Comparison of ENCODE assay signal across 10 mouse cellular contexts in genomic region chr6:52170166-52170897, GRCm38 (mm10). TPM values are rescaled to one million over a fixed set of nuclear protein-coding genes. Genes with fewer than 3 reads are reported as not detected.
A peak's percentile ranks its signal among the peaks of the same experiment; 100 is the strongest.
DNase-seq lines count a peak whose midpoint lies in the region; ATAC-seq lines count a peak whose summit lies in the region.
"Had no signal": no experiment of that assay in that cellular context is flagged by ENCODE, and none has a peak within 500 bp of the region (broad histone marks: within the 10 kb centered on the region; RNA-seq: fewer than 3 reads in every experiment).

No protein-coding gene starts in this region.

- peaks cover 90% of the 10 kb centered on the region for H3K27me3 ChIP-seq in heart, embryonic 11.5 days (ENCODE audit: control insufficient read depth, insufficient read depth, low read length)
- H3K27me3 ChIP-seq in embryonic facial prominence, embryonic 10.5 days (replicated peaks; ENCODE audit: low read depth, poor library complexity, severe bottlenecking) = peaks cover 100% of the 10 kb centered on the region
- H3K27me3 ChIP-seq in kidney, embryonic 14.5 days (ENCODE audit: control insufficient read depth, insufficient read depth, low read length) = no peaks in the 10 kb centered on the region; the same call in 1 of the 2 replicates
- H3K27me3 ChIP-seq in forebrain, embryonic 14.5 days (replicated peaks; ENCODE audit: control insufficient read depth, insufficient read depth, low read length) = peaks cover 96% of the 10 kb centered on the region
- H3K27me3 ChIP-seq: CH12.LX had no signal

- 3% methylated on average over 40 of the region's 40 CpGs for WGBS in heart, embryonic 11.5 days (ENCODE audit: insufficient replicate concordance)
- 1% methylated on average over 40 of the region's 40 CpGs for WGBS in embryonic facial prominence, embryonic 10.5 days
- 15% methylated on average over 40 of the region's 40 CpGs for WGBS in kidney, embryonic 14.5 days
- WGBS in forebrain, embryonic 14.5 days = under 1% methylated on average over 40 of the region's 40 CpGs

- no peaks in the 10 kb centered on the region for H3K36me3 ChIP-seq in heart, embryonic 11.5 days (ENCODE audit: control insufficient read depth, insufficient read depth, low read length)
- no peaks in the 10 kb centered on the region for H3K36me3 ChIP-seq in embryonic facial prominence, embryonic 10.5 days (replicated peaks)
- H3K36me3 ChIP-seq in kidney, embryonic 14.5 days (ENCODE audit: control insufficient read depth, insufficient read depth, low read length) = peaks cover 15% of the 10 kb centered on the region; the same call in 1 of the 2 replicates
- H3K36me3 ChIP-seq in forebrain, embryonic 14.5 days (ENCODE audit: control insufficient read depth, insufficient read depth, low read length) = no peaks in the 10 kb centered on the region

- peak overlapping the region; percentile 56; the same call in 1 of the 2 replicates for H3K9ac ChIP-seq in heart, embryonic 11.5 days (ENCODE audit: low read depth, low read length)
- H3K9ac ChIP-seq in kidney, embryonic 14.5 days (ENCODE audit: low read depth, low read length) = peak overlapping the region; percentile 44
- no peak overlapping the region for H3K9ac ChIP-seq in forebrain, embryonic 14.5 days (ENCODE audit: low read length)

- 0 out of 2 replicates have a peak overlapping the region, but pooled peaks have one; percentile 5 for H3K4me3 ChIP-seq in heart, embryonic 11.5 days (ENCODE audit: low read depth, low read length)
- peak overlapping the region; percentile 78 for H3K4me3 ChIP-seq in embryonic facial prominence, embryonic 10.5 days
- 0 out of 2 replicates have a peak overlapping the region, but pooled peaks have one; percentile 9 for H3K4me3 ChIP-seq in kidney, embryonic 14.5 days (ENCODE audit: low read length)
- H3K4me3 ChIP-seq in forebrain, embryonic 14.5 days (ENCODE audit: low read depth, low read length) = no peak overlapping the region

- peaks cover 10% of the 10 kb centered on the region; the same call in 1 of the 2 replicates for H3K4me1 ChIP-seq in heart, embryonic 11.5 days (ENCODE audit: control insufficient read depth, insufficient read depth, low read length)
- peaks cover 33% of the 10 kb centered on the region for H3K4me1 ChIP-seq in embryonic facial prominence, embryonic 10.5 days
- H3K4me1 ChIP-seq in kidney, embryonic 14.5 days (ENCODE audit: control insufficient read depth, insufficient read depth, low read length) = peaks cover 76% of the 10 kb centered on the region
- no peaks in the 10 kb centered on the region for H3K4me1 ChIP-seq in forebrain, embryonic 14.5 days (ENCODE audit: control insufficient read depth, insufficient read depth, low read length)

- H3K4me2 ChIP-seq in heart, embryonic 11.5 days = peak overlapping the region; percentile 42
- H3K4me2 ChIP-seq in kidney, embryonic 14.5 days (replicated peaks; ENCODE audit: low read depth, low read length) = peak overlapping the region; percentile 32
- no peak overlapping the region for H3K4me2 ChIP-seq in forebrain, embryonic 14.5 days (ENCODE audit: low read length)

- DNase-seq in heart, postnatal 25 days (ENCODE audit: low spot score) = no peak
- DNase-seq in embryonic facial prominence, embryonic 10.5 days (ENCODE audit: low spot score) = no peak
- DNase-seq in neural tube, embryonic 10.5 days (ENCODE audit: extremely low spot score, low spot score) = peak; percentile 82
- DNase-seq in left cerebral cortex, adult 8-10 months (ENCODE audit: low spot score in 2 of 2) = no peak
- DNase-seq in T-cell, adult 2 months (ENCODE audit: low spot score) = no peak
- no peak for DNase-seq in forebrain, embryonic 14.5 days (ENCODE audit: low spot score)

- intact Hi-C loops in heart, postnatal 25 days (cut with DNase I) = no loop called here

- peak overlapping the region; percentile 46; the same call in 1 of the 2 replicates for H3K27ac ChIP-seq in heart, embryonic 11.5 days (ENCODE audit: low read depth, low read length)
- peak overlapping the region; percentile 71 for H3K27ac ChIP-seq in embryonic facial prominence, embryonic 10.5 days (replicated peaks)
- H3K27ac ChIP-seq in kidney, embryonic 14.5 days (ENCODE audit: low read depth, low read length) = peak overlapping the region; percentile 97
- no peak overlapping the region for H3K27ac ChIP-seq in forebrain, embryonic 14.5 days (ENCODE audit: low read depth, low read length)

- no peaks in the 10 kb centered on the region for H3K9me3 ChIP-seq in heart, embryonic 11.5 days (replicated peaks; ENCODE audit: control insufficient read depth, low read length)
- H3K9me3 ChIP-seq in embryonic facial prominence, embryonic 10.5 days = no peaks in the 10 kb centered on the region
- no peaks in the 10 kb centered on the region for H3K9me3 ChIP-seq in kidney, embryonic 14.5 days (ENCODE audit: control insufficient read depth, low read length)
- H3K9me3 ChIP-seq in forebrain, embryonic 14.5 days (replicated peaks; ENCODE audit: control insufficient read depth, low read length) = no peaks in the 10 kb centered on the region

- ATAC-seq in heart, embryonic 11.5 days (replicated peaks; ENCODE audit: insufficient number of reproducible peaks, low FRiP score, low TSS enrichment) = no peak
- ATAC-seq in kidney, embryonic 14.5 days (ENCODE audit: low FRiP score, low TSS enrichment) = 0 out of 2 replicates have a peak, but pooled peaks have one; percentile 6
- no peak for ATAC-seq in forebrain, embryonic 14.5 days

RNA-seq across cellular contexts. Expression of gene Hoxa2, which starts 5.7 kb away (rescaled TPM):
- 3.5 and 3.6 TPM in 2 replicates for polyA plus RNA-seq in heart, embryonic 11.5 days (2014; fragmentation: Nextera tagmentation; extraction: Ambion mirVana)
- total RNA-seq in heart, postnatal 25 days (2021) = under 1 TPM; 0.31 to 0.34 TPM
- 8.7 and 16.7 TPM in 2 replicates for polyA plus RNA-seq in embryonic facial prominence, embryonic 10.5 days (2016; fragmentation: Nextera tagmentation; extraction: Ambion mirVana)
- polyA plus RNA-seq in kidney, embryonic 14.5 days (2014; fragmentation: Nextera tagmentation; extraction: Ambion mirVana) = 4.7 and 5.5 TPM in 2 replicates
- total RNA-seq in left cerebral cortex, adult 8-10 months (2022) = not detected
- polyA plus RNA-seq in forebrain, embryonic 14.5 days (2014; fragmentation: Nextera tagmentation; extraction: Ambion mirVana) = not detected in 2 replicates
- total RNA-seq: CH12.LX; left cerebral cortex, postnatal 10 days had no signal

RNA-seq across cellular contexts. Expression of gene 5730596B20Rik, which starts 7.0 kb away (rescaled TPM):
- polyA plus RNA-seq in heart, embryonic 11.5 days (2014; fragmentation: Nextera tagmentation; extraction: Ambion mirVana) = 0.45 and 0.57 TPM in 2 replicates
- not detected for total RNA-seq in heart, postnatal 25 days (2021)
- polyA plus RNA-seq in embryonic facial prominence, embryonic 10.5 days (2016; fragmentation: Nextera tagmentation; extraction: Ambion mirVana) = 0.12 and 0.64 TPM in 2 replicates
- polyA plus RNA-seq in kidney, embryonic 14.5 days (2014; fragmentation: Nextera tagmentation; extraction: Ambion mirVana) = 2.7 and 2.9 TPM in 2 replicates
- total RNA-seq in left cerebral cortex, adult 8-10 months (2022) = not detected
- polyA plus RNA-seq in forebrain, embryonic 14.5 days (2014; fragmentation: Nextera tagmentation; extraction: Ambion mirVana) = not detected in 2 replicates
- total RNA-seq: CH12.LX; left cerebral cortex, postnatal 10 days had no signal

RNA-seq across cellular contexts. Expression of gene Hoxa1, which starts 12.2 kb away (rescaled TPM):
- polyA plus RNA-seq in heart, embryonic 11.5 days (2014; fragmentation: Nextera tagmentation; extraction: Ambion mirVana) = 1.2 TPM in 2 replicates
- under 1 TPM in 1 of 2 experiments, not detected in 1; 0.16 TPM for total RNA-seq in heart, postnatal 25 days (2021)
- polyA plus RNA-seq in embryonic facial prominence, embryonic 10.5 days (2016; fragmentation: Nextera tagmentation; extraction: Ambion mirVana) = 0.57 and 0.62 TPM in 2 replicates
- 0.64 and 1.0 TPM in 2 replicates for polyA plus RNA-seq in kidney, embryonic 14.5 days (2014; fragmentation: Nextera tagmentation; extraction: Ambion mirVana)
- not detected for total RNA-seq in left cerebral cortex, adult 8-10 months (2022)
- not detected in 2 replicates for polyA plus RNA-seq in forebrain, embryonic 14.5 days (2014; fragmentation: Nextera tagmentation; extraction: Ambion mirVana)
- total RNA-seq: left cerebral cortex, postnatal 10 days had no signal

RNA-seq across cellular contexts. Expression of gene Hoxa4, which starts 21.2 kb away (rescaled TPM):
- polyA plus RNA-seq in heart, embryonic 11.5 days (2014; fragmentation: Nextera tagmentation; extraction: Ambion mirVana) = 0.68 and 1.4 TPM in 2 replicates
- under 1 TPM; 0.22 to 0.36 TPM for total RNA-seq in heart, postnatal 25 days (2021)
- polyA plus RNA-seq in embryonic facial prominence, embryonic 10.5 days (2016; fragmentation: Nextera tagmentation; extraction: Ambion mirVana) = 0.09 TPM in 1 of 2 replicates, not detected in the other
- 3.1 and 3.6 TPM in 2 replicates for polyA plus RNA-seq in kidney, embryonic 14.5 days (2014; fragmentation: Nextera tagmentation; extraction: Ambion mirVana)
- total RNA-seq in left cerebral cortex, adult 8-10 months (2022) = not detected
- not detected in 2 replicates for polyA plus RNA-seq in forebrain, embryonic 14.5 days (2014; fragmentation: Nextera tagmentation; extraction: Ambion mirVana)
- total RNA-seq: CH12.LX; left cerebral cortex, postnatal 10 days had no signal

RNA-seq across cellular contexts. Expression of gene Hoxa5, which starts 34.1 kb away (rescaled TPM):
- polyA plus RNA-seq in heart, embryonic 11.5 days (2014; fragmentation: Nextera tagmentation; extraction: Ambion mirVana) = 2.4 and 2.6 TPM in 2 replicates
- total RNA-seq in heart, postnatal 25 days (2021) = 1 to 10 TPM in 1 of 2 experiments, under 1 TPM in 1; 0.52 to 1.3 TPM
- polyA plus RNA-seq in embryonic facial prominence, embryonic 10.5 days (2016; fragmentation: Nextera tagmentation; extraction: Ambion mirVana) = 0.23 TPM in 1 of 2 replicates, not detected in the other
- polyA plus RNA-seq in kidney, embryonic 14.5 days (2014; fragmentation: Nextera tagmentation; extraction: Ambion mirVana) = 15.7 and 16.6 TPM in 2 replicates
- total RNA-seq in left cerebral cortex, adult 8-10 months (2022) = not detected
- polyA plus RNA-seq in forebrain, embryonic 14.5 days (2014; fragmentation: Nextera tagmentation; extraction: Ambion mirVana) = 0.26 TPM in 1 of 2 replicates, not detected in the other
- total RNA-seq: left cerebral cortex, postnatal 10 days had no signal
